Mouse (Mus musculus): ENCODE results near the gene Lamb2. TPM values are rescaled to one million over a fixed set of nuclear protein-coding genes. Genes with fewer than 3 reads are reported as not detected.

Gene Lamb2
- polyA plus RNA-seq (2012; rRNA removed) = 70.8 and 77.4 TPM in 2 replicates

GRCm38 (mm10) chr9:108479721-108480351, at the start of gene Lamb2:
Gene Lamb2, plus strand, starts transcription at chr9:108479736.

GRCm38 (mm10) chr9:108436182-108436581, 43.4 kb upstream of the Lamb2 start, which contains the start of gene BC048562:
Gene BC048562, plus strand, starts transcription at chr9:108436482.

GRCm38 (mm10) chr9:108460319-108461178, 19.0 kb upstream of the Lamb2 start, which contains the start of gene Ccdc71:
Gene Ccdc71, plus strand, starts transcription at chr9:108460527.

GRCm38 (mm10) chr9:108461181-108461631, 18.3 kb upstream of the Lamb2 start, which contains the start of gene Klhdc8b:
Gene Klhdc8b, minus strand, starts transcription at chr9:108461581.

GRCm38 (mm10) chr9:108490559-108491285, 11.2 kb downstream of the Lamb2 start, which contains the start of gene Usp19:
Gene Usp19, plus strand, starts transcription at chr9:108490602.

GRCm38 (mm10) chr9:108507619-108508434, 28.3 kb downstream of the Lamb2 start, which contains the start of gene Qars:
Gene Qars, plus strand, starts transcription at chr9:108507706.

GRCm38 (mm10) chr9:108516380-108517251, 37.1 kb downstream of the Lamb2 start, which contains the start of gene Qrich1:
Gene Qrich1, plus strand, starts transcription at chr9:108516806.

Other genes starting within 250 kb of the Lamb2 start
- 69.1 and 74.7 TPM in 2 replicates for gene Dag1, start 215.8 kb upstream of the Lamb2 start, polyA plus RNA-seq (2012; rRNA removed)
- gene Nicn1, start 189.3 kb upstream of the Lamb2 start, polyA plus RNA-seq (2012; rRNA removed) = 10.7 and 12.1 TPM in 2 replicates
- gene Amt, start 182.9 kb upstream of the Lamb2 start, polyA plus RNA-seq (2012; rRNA removed) = 8.7 and 10.3 TPM in 2 replicates
- 90.9 and 92.1 TPM in 2 replicates for gene Rhoa, start 173.6 kb upstream of the Lamb2 start, polyA plus RNA-seq (2012; rRNA removed)
- gene Tcta, start 173.6 kb upstream of the Lamb2 start, polyA plus RNA-seq (2012; rRNA removed) = 44.9 and 50.3 TPM in 2 replicates
- gene Gpx1, start 140.8 kb upstream of the Lamb2 start, polyA plus RNA-seq (2012; rRNA removed) = 1,237 and 1,448 TPM in 2 replicates
- gene Usp4, start 131.9 kb upstream of the Lamb2 start, polyA plus RNA-seq (2012; rRNA removed) = 57.9 and 63.9 TPM in 2 replicates
- gene 1700102P08Rik, start 86.9 kb upstream of the Lamb2 start, polyA plus RNA-seq (2012; rRNA removed) = 1.2 TPM in 1 of 2 replicates, not detected in the other
- gene Ccdc36, start 51.3 kb upstream of the Lamb2 start, polyA plus RNA-seq (2012; rRNA removed) = not detected in 2 replicates
- not detected in 2 replicates for gene BC048562, start 43.3 kb upstream of the Lamb2 start, polyA plus RNA-seq (2012; rRNA removed)
- 25.7 and 26.6 TPM in 2 replicates for gene Ccdc71, start 19.2 kb upstream of the Lamb2 start, polyA plus RNA-seq (2012; rRNA removed)
- 42.4 and 45.5 TPM in 2 replicates for gene Klhdc8b, start 18.2 kb upstream of the Lamb2 start, polyA plus RNA-seq (2012; rRNA removed)
- gene Usp19, start 10.9 kb downstream of the Lamb2 start, polyA plus RNA-seq (2012; rRNA removed) = 128 and 131 TPM in 2 replicates
- gene Qars, start 28.0 kb downstream of the Lamb2 start, polyA plus RNA-seq (2012; rRNA removed) = 237 and 356 TPM in 2 replicates
- 80.5 and 83.8 TPM in 2 replicates for gene Qrich1, start 37.1 kb downstream of the Lamb2 start, polyA plus RNA-seq (2012; rRNA removed)
- gene Impdh2, start 80.5 kb downstream of the Lamb2 start, polyA plus RNA-seq (2012; rRNA removed) = 99.2 and 118 TPM in 2 replicates
- gene Ndufaf3, start 87.7 kb downstream of the Lamb2 start, polyA plus RNA-seq (2012; rRNA removed) = 39.9 and 44.5 TPM in 2 replicates
- gene Dalrd3, start 90.2 kb downstream of the Lamb2 start, polyA plus RNA-seq (2012; rRNA removed) = 198 and 245 TPM in 2 replicates
- 26.5 and 30.8 TPM in 2 replicates for gene Wdr6, start 99.0 kb downstream of the Lamb2 start, polyA plus RNA-seq (2012; rRNA removed)
- gene P4htm, start 117.9 kb downstream of the Lamb2 start, polyA plus RNA-seq (2012; rRNA removed) = 8.7 and 8.9 TPM in 2 replicates
- 33.5 and 39.2 TPM in 2 replicates for gene Arih2, start 169.7 kb downstream of the Lamb2 start, polyA plus RNA-seq (2012; rRNA removed)
- gene Slc25a20, start 182.4 kb downstream of the Lamb2 start, polyA plus RNA-seq (2012; rRNA removed) = 67.7 and 75.1 TPM in 2 replicates
- 35.1 and 38.9 TPM in 2 replicates for gene Prkar2a, start 209.6 kb downstream of the Lamb2 start, polyA plus RNA-seq (2012; rRNA removed)

All from colon, adult 2 months (tissue).